Mouse (Mus musculus) brain, embryonic 14.5 days (tissue): Measurements from ENCODE around the gene Fads6.

Experiments used
- CTCF ChIP-seq: fragments of 200-500 bp; IDR thresholded peaks from 2 replicates; pipeline ENCODE4 v1.5.1; 2012; ENCODE audit warnings: inconsistent platforms, mild to moderate bottlenecking, moderate library complexity, borderline replicate concordance; ENCODE audit not compliant: insufficient read depth, insufficient read length; ENCODE audit errors: extremely low read depth
- POLR2A ChIP-seq: fragments of 200-500 bp; IDR thresholded peaks from 2 replicates; pipeline ENCODE4 v1.6.1; 2012; ENCODE audit warnings: mild to moderate bottlenecking, inconsistent platforms, borderline replicate concordance; ENCODE audit not compliant: poor library complexity, insufficient read depth, insufficient read length, severe bottlenecking; ENCODE audit errors: extremely low read depth

DNA sequence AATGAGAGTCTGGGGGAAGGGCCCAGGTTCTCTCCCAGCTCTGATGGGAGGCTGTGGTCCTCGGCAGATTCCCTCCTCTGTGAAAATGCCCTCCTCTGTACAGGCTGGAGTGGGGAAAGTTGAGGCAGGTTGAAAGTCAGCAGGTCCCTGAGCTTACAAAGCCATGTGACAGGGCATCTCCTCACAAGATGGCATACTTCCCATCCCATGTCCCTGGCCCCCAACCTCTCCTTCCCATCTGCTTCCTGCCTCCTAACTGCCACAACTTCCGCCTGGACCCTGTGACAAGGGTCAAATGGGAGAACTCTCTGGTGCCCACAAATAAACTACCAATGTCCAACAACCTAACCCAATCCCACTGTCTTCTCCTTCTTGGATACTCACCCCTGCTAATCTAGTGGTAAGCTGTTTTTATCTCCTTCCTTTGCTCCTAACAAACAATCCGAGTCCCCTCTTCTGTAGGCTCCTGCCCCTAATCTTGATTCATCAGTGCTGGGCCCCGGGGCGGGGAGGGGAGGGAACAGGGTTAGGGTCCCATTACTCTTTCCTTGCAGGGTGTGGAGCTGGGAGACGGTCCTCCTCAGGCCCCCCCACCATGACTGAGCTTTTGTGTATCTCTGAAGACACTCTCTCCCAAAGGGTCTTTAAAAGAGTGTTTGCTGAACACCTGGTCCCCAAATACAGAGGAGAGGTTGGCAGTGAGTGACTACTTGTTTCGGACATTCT lies 33.2 kb downstream of the Fads6 start:
- TF ChIP-seq POLR2A, result no peak
- TF ChIP-seq CTCF, result no peak
